Mouse (Mus musculus) left cerebral cortex, postnatal 4 days (tissue): ENCODE results near the gene Olfr655. TPM values are rescaled to one million over a fixed set of nuclear protein-coding genes. Genes with fewer than 3 reads are reported as not detected.

Experiments used
- DNase-seq: peaks from one replicate; pipeline ENCODE4 v3.0.0-alpha.2; 2022
- intact Hi-C: fragments of 180-260 bp; cut with DNase I; formaldehyde crosslinking; loops from one replicate; pipeline ENCODE4 v1.15.1; 2025
- total RNA-seq, 2 experiments: library from RNA; stranded (reverse); gene quantifications; 2 replicates each; pipeline ENCODE4 v1.2.3; 2021

Olfr655 gene
- total RNA-seq, result not detected

GRCm38 (mm10) chr7:104601679-104602078 lies at the start of gene Olfr655:
TSS of gene Olfr655 (minus strand) at chr7:104601779.
- DNase-seq, result no peak
- intact Hi-C loops, result no loop called here

- peak; percentile 46 for DNase-seq
- intact Hi-C loops, result no loop called here
Measured at GRCm38 (mm10) chr7:104646841-104647482, 45.4 kb upstream of the Olfr655 start, which contains the start of gene Olfr658. TSS of gene Olfr658 (minus strand) at chr7:104647305.

GRCm38 (mm10) chr7:104624494-104624893 lies 22.9 kb upstream of the Olfr655 start, which contains the start of gene Olfr657:
TSS of gene Olfr657 (plus strand) at chr7:104624794.
- intact Hi-C loops, result no loop called here
- no peak for DNase-seq

DNA sequence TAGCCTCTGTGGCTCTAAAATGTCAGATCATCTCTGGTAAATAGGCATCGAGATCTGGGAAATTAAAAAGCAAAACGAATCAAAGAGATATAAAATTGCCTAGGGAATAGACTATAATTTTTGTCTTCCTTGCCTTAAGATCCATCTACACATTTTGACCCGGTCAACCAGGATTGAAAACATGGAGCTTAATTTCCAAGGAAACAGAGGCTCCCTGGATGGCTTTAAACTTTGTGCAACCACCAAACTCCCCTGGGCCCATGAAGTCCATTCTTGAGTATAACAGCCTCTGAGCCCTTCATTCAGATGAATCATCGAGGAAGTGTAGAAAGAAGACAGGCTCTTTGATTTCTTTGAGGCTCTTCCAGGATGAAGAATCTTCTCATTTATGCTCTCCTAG lies 12.1 kb upstream of the Olfr655 start, which contains the start of gene Olfr656:
Gene Olfr656, plus strand, starts transcription at position 301 of the 400 bp plus-strand sequence.
- no peak for DNase-seq
- intact Hi-C loops, result no loop called here

GRCm38 (mm10) chr7:104604727-104605126 lies 3.1 kb upstream of the Olfr655 start:
- intact Hi-C loops, result no loop called here
- no peak for DNase-seq

- DNase-seq, result peak; percentile 7
- intact Hi-C loops, result no loop called here
Measured at GRCm38 (mm10) chr7:104603173-104603572, 1.6 kb upstream of the Olfr655 start.

DNA sequence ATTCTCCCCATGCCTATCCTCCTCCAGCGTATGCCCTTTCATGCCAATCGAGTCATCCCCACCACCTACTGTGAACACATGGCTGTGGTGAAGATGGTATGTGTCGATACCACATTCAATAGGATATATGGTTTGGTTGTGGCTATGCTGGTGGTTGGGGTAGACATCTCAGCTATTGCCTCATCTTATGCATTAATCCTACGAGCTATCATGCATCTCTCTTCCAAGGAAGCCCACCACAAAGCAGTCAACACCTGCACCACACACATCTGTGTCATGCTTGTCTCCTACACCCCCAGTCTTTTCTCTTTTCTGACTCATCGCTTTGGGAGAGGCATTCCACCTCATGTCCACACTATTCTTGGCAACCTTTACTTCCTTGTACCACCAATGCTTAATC lies 13.3 kb downstream of the Olfr655 start:
- intact Hi-C loops, result no loop called here

DNA sequence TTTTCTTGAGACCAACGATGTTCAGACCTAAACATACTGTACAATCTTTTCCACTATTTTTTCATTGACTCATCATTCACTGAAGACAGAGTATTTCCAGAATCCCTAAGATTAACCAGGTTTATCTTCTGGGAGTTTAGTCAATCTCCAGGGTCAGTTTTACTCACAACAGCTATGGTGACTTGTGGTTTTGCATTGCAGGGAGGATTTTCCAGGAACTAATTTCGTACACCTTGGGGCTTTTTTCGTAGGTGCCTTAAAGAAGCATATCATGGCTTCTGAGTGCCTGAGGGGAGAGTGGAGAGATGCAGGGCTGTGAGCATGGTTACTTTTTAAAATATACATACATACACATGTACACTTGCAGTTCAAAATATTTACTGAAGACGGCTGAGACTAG lies 14.9 kb downstream of the Olfr655 start, which contains the start of gene Olfr654:
Gene Olfr654, plus strand, starts transcription at position 301 of the 400 bp plus-strand sequence.
- intact Hi-C loops, result no loop called here

More for the DNA sequence above, 13.3 kb downstream of the Olfr655 start:
- DNase-seq, result no peak

GRCm38 (mm10) chr7:104581429-104581828 lies 20.1 kb downstream of the Olfr655 start:
- DNase-seq, result no peak
- intact Hi-C loops, result no loop called here

More for the DNA sequence above, 14.9 kb downstream of the Olfr655 start, which contains the start of gene Olfr654:
- DNase-seq, result no peak

DNA sequence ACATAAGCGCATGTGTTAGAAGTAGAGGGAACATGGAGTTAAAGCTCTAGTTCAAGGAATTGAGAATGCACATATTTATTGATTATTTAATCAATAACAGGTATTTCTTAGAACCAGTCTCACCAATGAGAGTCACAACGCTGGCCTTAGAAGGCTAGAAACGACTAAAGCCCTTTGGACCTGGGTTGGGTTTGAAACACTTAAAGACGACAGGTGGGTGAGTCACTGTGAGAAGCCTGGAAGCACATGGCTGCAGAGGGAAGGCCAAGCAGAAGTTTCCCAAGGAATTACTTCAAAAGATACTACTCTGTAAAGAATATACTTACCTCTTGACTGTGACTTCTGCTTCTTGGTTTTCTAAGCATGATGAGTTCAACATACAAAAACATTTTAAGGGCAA lies 20.7 kb downstream of the Olfr655 start:
- no peak for DNase-seq
- intact Hi-C loops, result no loop called here

GRCm38 (mm10) chr7:104577014-104577413 lies 24.6 kb downstream of the Olfr655 start, which contains the start of gene Olfr653:
TSS of gene Olfr653 (plus strand) at chr7:104577314.
- DNase-seq, result no peak
- intact Hi-C loops, result no loop called here

DNA sequence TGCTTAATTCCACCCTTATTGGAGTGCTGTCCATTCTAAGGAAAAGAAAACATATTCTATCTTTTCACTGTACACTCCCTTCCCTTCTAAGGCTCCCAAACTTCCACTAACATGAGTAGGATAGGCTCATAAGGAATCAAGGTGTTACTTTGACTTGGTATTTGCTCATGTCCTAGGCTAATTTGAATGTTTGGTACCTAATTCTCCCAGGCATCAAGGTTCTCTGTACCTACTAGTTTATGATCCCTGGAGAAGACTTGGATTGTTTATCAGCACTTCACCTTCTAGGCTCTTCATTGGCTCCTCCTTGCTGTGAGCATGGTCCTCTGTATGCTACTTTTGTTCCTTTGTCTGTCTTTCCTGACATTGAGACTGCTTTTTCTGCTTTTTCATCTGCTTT lies 41.0 kb downstream of the Olfr655 start, which contains the start of gene Olfr652:
Gene Olfr652, plus strand, starts transcription at position 301 of the 400 bp plus-strand sequence.
- no peak for DNase-seq
- intact Hi-C loops, result no loop called here

DNA sequence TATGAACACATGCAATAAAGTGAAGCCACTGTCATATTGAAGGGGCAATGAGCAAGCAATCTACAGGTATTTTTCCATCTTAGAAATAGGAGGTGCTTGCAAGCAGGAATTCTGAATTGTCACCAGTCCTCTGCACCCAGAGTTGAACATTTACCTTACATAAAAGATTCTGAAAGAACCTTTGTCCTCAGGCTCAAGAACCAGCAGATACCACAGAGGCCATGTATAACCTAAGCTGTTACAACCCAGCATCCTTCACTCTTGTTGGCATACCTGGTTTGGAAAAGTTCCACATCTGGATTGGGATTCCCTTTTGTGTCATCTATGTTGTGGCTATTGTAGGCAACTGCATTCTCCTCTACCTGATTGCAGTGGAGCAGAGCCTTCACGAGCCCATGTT lies 48.9 kb downstream of the Olfr655 start:
- intact Hi-C loops, result no loop called here
- no peak for DNase-seq

DNA sequence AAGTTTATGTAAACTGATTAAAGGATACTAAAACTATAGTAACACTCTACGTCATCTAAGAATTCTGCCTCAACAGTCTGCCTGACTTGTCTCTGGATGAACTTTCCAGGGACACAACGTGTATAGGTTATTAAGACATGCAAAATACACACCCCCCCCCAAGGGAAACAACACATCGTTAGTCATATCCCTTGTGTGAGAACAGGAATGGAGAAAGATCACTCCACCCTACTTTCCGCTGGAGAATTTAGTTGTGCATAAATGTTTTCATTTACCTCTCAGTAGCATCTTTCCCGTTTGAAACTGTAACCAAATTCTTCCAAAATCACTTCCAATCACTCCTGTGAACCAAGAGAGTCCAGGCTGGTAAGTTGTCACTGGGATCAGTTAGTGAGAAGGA lies 51.7 kb downstream of the Olfr655 start, which contains the start of gene Olfr651:
Gene Olfr651, plus strand, starts transcription at position 301 of the 400 bp plus-strand sequence.
- DNase-seq, result no peak
- intact Hi-C loops, result no loop called here

Other genes with a start within 250 kb of the Olfr655 start
- gene Trim12c, start 248.4 kb downstream of the Olfr655 start, total RNA-seq, result 1 to 10 TPM; 1.6 to 2.0 TPM
- not detected for gene Trim30b, start 231.9 kb downstream of the Olfr655 start, total RNA-seq
- gene Trim30c, start 200.9 kb downstream of the Olfr655 start, total RNA-seq, result not detected
- under 1 TPM; 0.52 to 0.56 TPM for gene Trim30a, start 136.6 kb downstream of the Olfr655 start, total RNA-seq
- under 1 TPM in 1 of 2 experiments, not detected in 1; 0.30 TPM for gene Trim30d, start 93.9 kb downstream of the Olfr655 start, total RNA-seq
- not detected for gene Olfr651, start 51.6 kb downstream of the Olfr655 start, total RNA-seq
- gene Olfr652, start 40.9 kb downstream of the Olfr655 start, total RNA-seq, result not detected
- gene Olfr653, start 24.5 kb downstream of the Olfr655 start, total RNA-seq, result not detected
- gene Olfr654, start 14.8 kb downstream of the Olfr655 start, total RNA-seq, result not detected
- under 1 TPM in 1 of 2 experiments, not detected in 1; 0.08 TPM for gene Olfr656, start 12.2 kb upstream of the Olfr655 start, total RNA-seq
- gene Olfr657, start 23.0 kb upstream of the Olfr655 start, total RNA-seq, result not detected
- gene Olfr658, start 45.5 kb upstream of the Olfr655 start, total RNA-seq, result not detected
- not detected for gene Olfr659, start 65.0 kb upstream of the Olfr655 start, total RNA-seq
- not detected for gene Olfr661, start 84.7 kb upstream of the Olfr655 start, total RNA-seq
- gene Usp17le, start 175.7 kb upstream of the Olfr655 start, total RNA-seq, result not detected
- not detected for gene Usp17lb, start 240.8 kb upstream of the Olfr655 start, total RNA-seq